Mouse (Mus musculus): ENCODE measurements around the gene Cops3. TPM values are rescaled to one million over a fixed set of nuclear protein-coding genes. Genes with fewer than 3 reads are reported as not detected.

Cops3 gene
- polyA plus RNA-seq, 1 experiment from 2014 or later = 135 TPM

- under 1% methylated on average over 52 of the region's 52 CpGs for WGBS
- peak within 1 kb of the TSS; percentile 97 for H3K9ac ChIP-seq
- ATAC-seq (replicated peaks; ENCODE audit: insufficient number of reproducible peaks, insufficient read depth, low FRiP score, low read depth) = peak; percentile 90
Measured at GRCm38 (mm10) chr11:59809670-59810474, 29.8 kb downstream of the Cops3 start, which contains the start of gene Flcn. Flcn (minus strand) TSS chr11:59810016.

GRCm38 (mm10) chr11:59809071-59809669 lies 30.5 kb downstream of the Cops3 start:
- peaks cover 29% of the 10 kb centered on the region for H3K36me3 ChIP-seq
- H3K4me1 ChIP-seq (replicated peaks) = peaks cover 16% of the 10 kb centered on the region
- H3K4me2 ChIP-seq = peak overlapping the region; percentile 75
- peak overlapping the region; percentile 99 for H3K27ac ChIP-seq
- under 1% methylated on average over 15 of the region's 15 CpGs for WGBS
- peak overlapping the region; percentile 79 for H3K4me3 ChIP-seq
- peak overlapping the region; percentile 97 for H3K9ac ChIP-seq
- H3K9me3 ChIP-seq (replicated peaks) = no peaks in the 10 kb centered on the region
- peak; percentile 78 for ATAC-seq (replicated peaks; ENCODE audit: insufficient number of reproducible peaks, insufficient read depth, low FRiP score, low read depth)
- H3K27me3 ChIP-seq = no peaks in the 10 kb centered on the region

More at GRCm38 (mm10) chr11:59809670-59810474, 29.8 kb downstream of the Cops3 start, which contains the start of gene Flcn:
- no peaks in the 10 kb centered on the region for H3K27me3 ChIP-seq
- peaks cover 22% of the 10 kb centered on the region; the same call in 1 of the 2 replicates for H3K36me3 ChIP-seq
- H3K27ac ChIP-seq = peak within 1 kb of the TSS; percentile 99
- H3K4me3 ChIP-seq = peak within 1 kb of the TSS; percentile 79
- no peaks in the 10 kb centered on the region for H3K9me3 ChIP-seq (replicated peaks)
- H3K4me1 ChIP-seq (replicated peaks) = peaks cover 16% of the 10 kb centered on the region
- peak within 1 kb of the TSS; percentile 75 for H3K4me2 ChIP-seq

DNA sequence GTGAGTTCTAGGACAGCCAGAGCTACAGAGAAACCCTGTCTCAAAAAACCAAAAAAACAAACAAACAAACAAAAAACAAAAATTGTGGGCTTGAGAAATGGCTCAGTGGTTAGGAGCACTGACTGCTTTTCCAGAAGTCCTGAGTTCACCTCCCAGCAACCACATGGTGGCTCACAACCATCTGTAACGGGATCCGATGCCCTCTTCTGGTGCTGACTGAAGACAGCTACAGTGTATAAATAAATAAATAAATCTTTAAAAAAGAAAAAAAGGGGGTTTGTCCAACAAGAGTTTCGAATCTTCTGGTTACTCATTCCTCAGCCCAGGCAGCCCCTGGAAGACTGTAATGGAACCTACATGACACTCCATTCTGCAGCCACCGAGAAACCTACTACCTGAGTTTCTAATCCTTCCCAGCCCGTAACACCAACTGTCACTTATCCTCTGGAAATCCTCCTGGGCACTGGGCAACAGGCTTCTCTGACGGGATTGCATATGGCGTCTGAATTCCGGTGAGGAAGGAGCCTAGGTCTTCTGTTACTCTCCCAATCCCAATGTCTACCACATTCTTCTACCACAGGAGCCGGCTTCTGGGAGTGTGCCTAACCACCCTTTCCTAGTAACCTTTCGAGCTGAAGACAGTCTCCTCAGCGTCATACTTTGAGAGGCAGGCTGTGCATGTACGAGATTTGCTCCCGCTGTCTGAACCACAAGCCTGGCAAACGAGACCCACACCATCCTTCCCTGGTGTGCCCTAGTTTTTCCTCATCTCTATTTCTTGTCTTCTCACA lies 31.3 kb downstream of the Cops3 start:
- H3K4me2 ChIP-seq = peak overlapping the region; percentile 75
- H3K4me3 ChIP-seq = peak overlapping the region; percentile 79
- WGBS = 60% methylated on average over 14 of the region's 14 CpGs
- H3K9ac ChIP-seq = peak overlapping the region; percentile 97
- no peaks in the 10 kb centered on the region for H3K9me3 ChIP-seq (replicated peaks)
- peaks cover 37% of the 10 kb centered on the region for H3K36me3 ChIP-seq
- no peak for ATAC-seq (replicated peaks; ENCODE audit: insufficient number of reproducible peaks, insufficient read depth, low FRiP score, low read depth)
- H3K4me1 ChIP-seq (replicated peaks) = peaks cover 16% of the 10 kb centered on the region
- peak overlapping the region; percentile 99 for H3K27ac ChIP-seq
- H3K27me3 ChIP-seq = no peaks in the 10 kb centered on the region

GRCm38 (mm10) chr11:59805656-59806055 lies 34.0 kb downstream of the Cops3 start:
- Histone ChIP-seq H3K9me3 (replicated peaks) (no peaks in the 10 kb centered on the region), H3K9ac (no peak overlapping the region), H3K27ac (no peak overlapping the region), H3K36me3 (peaks cover 63% of the 10 kb centered on the region), H3K4me1 (replicated peaks) (peaks cover 13% of the 10 kb centered on the region), H3K4me2 (no peak overlapping the region), H3K27me3 (no peaks in the 10 kb centered on the region), H3K4me3 (no peak overlapping the region)
- 87% methylated on average over 2 of the region's 2 CpGs for WGBS
- ATAC-seq (replicated peaks; ENCODE audit: insufficient number of reproducible peaks, insufficient read depth, low FRiP score, low read depth) = no peak

DNA sequence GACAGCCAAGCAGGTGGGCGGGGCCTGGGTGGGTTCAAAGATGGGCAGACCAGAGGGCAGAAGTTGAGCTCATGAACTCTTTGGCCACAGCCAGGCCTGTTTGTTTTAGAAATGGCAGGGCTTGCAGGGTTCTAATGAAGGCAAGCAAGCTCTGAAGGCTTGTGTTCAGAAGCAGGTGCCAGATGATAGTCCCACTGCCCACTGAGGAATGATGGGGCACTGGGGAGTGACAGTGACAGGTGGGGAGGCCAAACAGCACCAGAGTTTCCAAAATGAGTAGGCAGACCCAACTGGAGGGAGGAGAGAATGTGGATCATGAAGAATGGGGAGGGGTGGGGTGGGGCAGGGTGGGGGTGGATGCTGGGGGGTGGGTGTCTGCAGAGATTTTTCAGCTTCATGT lies 34.4 kb downstream of the Cops3 start:
- Histone ChIP-seq H3K9ac (no peak overlapping the region), H3K4me1 (replicated peaks) (peaks cover 11% of the 10 kb centered on the region), H3K4me2 (no peak overlapping the region), H3K36me3 (peaks cover 67% of the 10 kb centered on the region), H3K27ac (no peak overlapping the region), H3K27me3 (no peaks in the 10 kb centered on the region), H3K9me3 (replicated peaks) (no peaks in the 10 kb centered on the region), H3K4me3 (no peak overlapping the region)
- ATAC-seq (replicated peaks; ENCODE audit: insufficient number of reproducible peaks, insufficient read depth, low FRiP score, low read depth) = no peak
- 86% methylated on average over 1 of the region's 1 CpGs for whole genome bisulfite sequencing

DNA sequence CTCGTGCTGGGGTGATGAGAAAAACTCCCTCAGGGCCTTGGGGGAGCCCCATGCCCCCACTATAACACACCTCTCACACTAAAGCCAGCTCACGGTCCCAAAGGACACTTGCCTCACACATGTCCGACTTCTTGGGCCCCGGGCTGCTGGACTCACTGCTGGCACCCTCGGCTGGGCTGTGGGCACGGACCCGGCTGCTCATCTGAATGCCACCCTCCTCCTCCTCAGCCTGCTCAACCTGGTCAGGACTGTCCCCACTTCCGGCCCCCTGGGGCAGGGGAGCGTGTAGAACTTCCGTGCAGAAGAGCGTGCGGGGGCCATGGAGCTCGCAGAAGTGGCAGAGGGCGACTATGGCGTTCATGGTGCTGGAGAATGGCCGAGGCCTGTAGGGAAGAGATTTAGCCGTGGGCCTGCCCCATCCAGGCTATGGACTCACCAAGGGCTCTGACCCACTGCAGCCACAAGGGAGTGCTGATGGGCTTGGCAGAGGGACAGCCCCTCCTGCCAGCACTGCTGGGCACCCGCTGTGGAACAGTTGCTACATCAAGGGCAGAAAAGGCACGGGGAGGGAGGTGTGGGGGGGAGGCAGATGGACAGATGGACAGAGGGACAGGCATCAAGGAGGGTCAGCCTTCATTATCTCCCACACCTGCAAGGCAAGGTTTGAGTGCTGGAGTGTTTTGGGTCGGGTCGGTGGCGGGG lies 35.1 kb downstream of the Cops3 start:
- 94% methylated on average over 22 of the region's 22 CpGs for WGBS
- no peak for ATAC-seq (replicated peaks; ENCODE audit: insufficient number of reproducible peaks, insufficient read depth, low FRiP score, low read depth)
- Histone ChIP-seq H3K27me3 (no peaks in the 10 kb centered on the region), H3K27ac (no peak overlapping the region), H3K4me3 (no peak overlapping the region), H3K4me2 (no peak overlapping the region), H3K36me3 (peaks cover 74% of the 10 kb centered on the region), H3K4me1 (replicated peaks) (peaks cover 11% of the 10 kb centered on the region), H3K9ac (no peak overlapping the region), H3K9me3 (replicated peaks) (no peaks in the 10 kb centered on the region)

DNA sequence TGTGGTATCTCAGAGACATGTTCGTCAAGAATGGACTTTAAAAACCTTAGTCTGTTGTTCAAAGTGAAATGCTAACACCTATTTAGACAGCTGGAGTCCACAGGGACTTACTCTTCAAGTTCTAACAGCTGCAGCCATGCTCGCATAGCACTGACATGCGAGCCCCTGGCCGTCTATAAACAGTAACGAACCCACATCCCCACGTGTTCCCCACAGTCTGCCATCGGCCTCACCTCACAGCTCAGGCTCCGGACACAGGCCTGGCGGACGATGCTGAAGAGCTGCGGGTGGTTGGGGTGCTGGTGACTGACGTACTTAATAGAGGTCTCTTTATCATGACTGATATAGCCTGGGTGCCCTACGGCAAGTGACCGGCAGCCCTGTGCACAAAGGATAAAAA lies 36.1 kb downstream of the Cops3 start:
- no peak for ATAC-seq (replicated peaks; ENCODE audit: insufficient number of reproducible peaks, insufficient read depth, low FRiP score, low read depth)
- no peaks in the 10 kb centered on the region for H3K27me3 ChIP-seq
- no peak overlapping the region for H3K4me2 ChIP-seq
- peaks cover 84% of the 10 kb centered on the region for H3K36me3 ChIP-seq
- H3K9ac ChIP-seq = no peak overlapping the region
- 78% methylated on average over 14 of the region's 14 CpGs for WGBS
- no peaks in the 10 kb centered on the region for H3K9me3 ChIP-seq (replicated peaks)
- H3K27ac ChIP-seq = no peak overlapping the region
- H3K4me3 ChIP-seq = no peak overlapping the region
- peaks cover 7% of the 10 kb centered on the region for H3K4me1 ChIP-seq (replicated peaks)

DNA sequence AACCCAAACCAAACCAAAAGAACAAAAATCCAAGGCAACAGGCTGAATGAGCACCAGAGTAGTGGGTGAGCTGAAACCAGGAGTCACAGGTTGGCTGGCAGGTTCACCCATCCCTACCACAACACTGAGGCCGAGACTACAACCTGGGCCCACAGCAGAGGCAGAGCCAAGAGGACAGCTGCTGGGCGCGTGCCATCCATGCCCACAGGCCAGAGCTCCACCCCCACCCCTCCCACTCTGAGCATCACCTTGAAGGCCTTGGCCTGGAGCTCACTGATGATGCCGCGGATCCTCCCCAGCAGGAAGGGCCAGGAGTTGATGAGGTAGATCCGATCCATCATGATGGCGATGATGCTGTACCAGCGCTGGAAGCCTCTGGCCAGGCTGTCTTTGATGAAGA lies 37.8 kb downstream of the Cops3 start:
- Histone ChIP-seq H3K4me1 (replicated peaks) (no peaks in the 10 kb centered on the region), H3K27ac (no peak overlapping the region), H3K4me3 (no peak overlapping the region), H3K4me2 (no peak overlapping the region), H3K9ac (no peak overlapping the region), H3K9me3 (replicated peaks) (no peaks in the 10 kb centered on the region), H3K36me3 (peaks cover 94% of the 10 kb centered on the region), H3K27me3 (no peaks in the 10 kb centered on the region)
- ATAC-seq (replicated peaks; ENCODE audit: insufficient number of reproducible peaks, insufficient read depth, low FRiP score, low read depth) = no peak
- WGBS = 96% methylated on average over 8 of the region's 8 CpGs

DNA sequence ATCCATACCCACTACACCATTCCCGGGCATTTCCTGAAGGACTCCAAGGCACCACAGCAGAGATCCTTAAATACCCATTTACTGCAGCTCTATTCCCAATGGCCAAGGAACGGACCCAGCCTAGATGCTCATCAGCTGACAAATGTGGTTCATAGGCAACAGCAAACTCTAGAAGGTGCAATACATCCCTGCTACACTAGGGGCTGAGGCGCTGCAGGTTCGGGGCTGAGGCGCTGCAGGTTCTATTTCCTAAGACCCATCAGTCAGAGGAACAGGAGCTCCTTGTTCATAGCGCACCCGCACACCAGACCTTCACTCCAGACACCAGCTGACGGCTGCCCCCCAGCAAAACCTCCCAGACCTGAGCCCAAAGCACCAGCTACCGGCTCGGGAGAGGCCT lies 39.2 kb downstream of the Cops3 start:
- Histone ChIP-seq H3K4me3 (no peak overlapping the region), H3K27me3 (no peaks in the 10 kb centered on the region), H3K36me3 (peaks cover 96% of the 10 kb centered on the region), H3K9ac (no peak overlapping the region), H3K4me1 (replicated peaks) (no peaks in the 10 kb centered on the region), H3K27ac (no peak overlapping the region), H3K9me3 (replicated peaks) (no peaks in the 10 kb centered on the region), H3K4me2 (no peak overlapping the region)
- 95% methylated on average over 10 of the region's 10 CpGs for WGBS
- no peak for ATAC-seq (replicated peaks; ENCODE audit: insufficient number of reproducible peaks, insufficient read depth, low FRiP score, low read depth)

DNA sequence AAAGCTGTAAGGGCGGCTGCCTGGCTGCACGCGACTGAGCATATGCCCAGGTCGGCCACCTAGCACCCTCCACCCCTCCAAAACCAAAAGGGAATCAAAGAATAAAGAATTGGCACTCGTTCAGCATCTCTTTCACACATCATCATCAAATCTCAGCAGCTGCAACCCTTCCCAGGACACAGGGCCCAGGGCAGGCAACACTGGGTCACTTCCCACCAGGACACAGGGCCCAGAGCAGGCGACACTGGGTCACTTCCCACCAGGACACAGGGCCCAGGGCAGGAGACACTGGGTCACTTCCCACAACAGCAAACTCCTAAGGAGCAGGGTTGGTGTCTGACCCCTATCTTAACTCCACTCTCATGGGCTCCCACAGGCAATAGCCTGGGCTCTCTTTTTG lies 46.2 kb downstream of the Cops3 start:
- Histone ChIP-seq H3K9me3 (replicated peaks) (no peaks in the 10 kb centered on the region), H3K36me3 (peaks cover 73% of the 10 kb centered on the region), H3K27me3 (no peaks in the 10 kb centered on the region), H3K4me1 (replicated peaks) (no peaks in the 10 kb centered on the region), H3K27ac (no peak overlapping the region), H3K9ac (no peak overlapping the region), H3K4me2 (no peak overlapping the region), H3K4me3 (no peak overlapping the region)
- WGBS = 88% methylated on average over 6 of the region's 6 CpGs
- ATAC-seq (replicated peaks; ENCODE audit: insufficient number of reproducible peaks, insufficient read depth, low FRiP score, low read depth) = no peak

GRCm38 (mm10) chr11:59789311-59789710 lies 50.3 kb downstream of the Cops3 start:
- Histone ChIP-seq H3K9me3 (replicated peaks) (no peaks in the 10 kb centered on the region), H3K36me3 (peaks cover 33% of the 10 kb centered on the region), H3K9ac (no peak overlapping the region), H3K27me3 (0 out of 2 replicates have a peak, but pooled peaks cover 3% of the 10 kb centered on the region), H3K4me2 (no peak overlapping the region), H3K27ac (no peak overlapping the region), H3K4me3 (no peak overlapping the region), H3K4me1 (replicated peaks) (peaks cover 14% of the 10 kb centered on the region)
- 76% methylated on average over 1 of the region's 1 CpGs for WGBS
- ATAC-seq (replicated peaks; ENCODE audit: insufficient number of reproducible peaks, insufficient read depth, low FRiP score, low read depth) = no peak
